Mouse (Mus musculus) olfactory bulb, adult 2 months (tissue): ENCODE data around the gene Abcc3. TPM values are rescaled to one million over a fixed set of nuclear protein-coding genes. Genes with fewer than 3 reads are reported as not detected.

ENCODE experiments used
- H3K27ac ChIP-seq: fragments of 200-500 bp; 2 replicates; pipeline ENCODE4 v1.5.1; 2012; ENCODE audit warnings: low read depth, low read length; ENCODE audit not compliant: insufficient read depth
- H3K4me1 ChIP-seq: fragments of 200-500 bp; 2 replicates; pipeline ENCODE4 v1.6.1; 2012; ENCODE audit warnings: low read length; ENCODE audit not compliant: control insufficient read depth, insufficient read depth
- H3K4me3 ChIP-seq: fragments of 200-500 bp; 2 replicates; pipeline ENCODE4 v1.5.1; 2012; ENCODE audit warnings: mild to moderate bottlenecking, low read depth, low read length, moderate library complexity; ENCODE audit not compliant: insufficient read depth
- CTCF ChIP-seq: fragments of 200-500 bp; IDR thresholded peaks from 2 replicates; pipeline ENCODE4 v1.5.1; 2012; ENCODE audit warnings: low read depth, mild to moderate bottlenecking, low read length, moderate library complexity; ENCODE audit not compliant: insufficient read depth
- POLR2A ChIP-seq: fragments of 200-500 bp; IDR thresholded peaks from 2 replicates; pipeline ENCODE4 v1.6.1; 2012; ENCODE audit warnings: mild to moderate bottlenecking, low read depth, low read length, moderate library complexity; ENCODE audit not compliant: insufficient read depth
- WGBS: fragments of 180-500 bp; shearing (Covaris S2); methylation state at CpG from one replicate; pipeline ENCODE4 v1.1.7; 2018; 5-methylcytosine and 5-hydroxymethylcytosine counted together
- polyA plus RNA-seq: library from polyadenylated mRNA; stranded (reverse); fragments of >200 nt; gene quantifications from 2 replicates; pipeline ENCODE4 v1.2.4, GENCODE M21; 2012; ENCODE audit warnings: low replicate concordance; ENCODE audit not compliant: missing spikeins, insufficient read depth, insufficient read length

Gene Abcc3
- polyA plus RNA-seq = not detected in 2 replicates

DNA sequence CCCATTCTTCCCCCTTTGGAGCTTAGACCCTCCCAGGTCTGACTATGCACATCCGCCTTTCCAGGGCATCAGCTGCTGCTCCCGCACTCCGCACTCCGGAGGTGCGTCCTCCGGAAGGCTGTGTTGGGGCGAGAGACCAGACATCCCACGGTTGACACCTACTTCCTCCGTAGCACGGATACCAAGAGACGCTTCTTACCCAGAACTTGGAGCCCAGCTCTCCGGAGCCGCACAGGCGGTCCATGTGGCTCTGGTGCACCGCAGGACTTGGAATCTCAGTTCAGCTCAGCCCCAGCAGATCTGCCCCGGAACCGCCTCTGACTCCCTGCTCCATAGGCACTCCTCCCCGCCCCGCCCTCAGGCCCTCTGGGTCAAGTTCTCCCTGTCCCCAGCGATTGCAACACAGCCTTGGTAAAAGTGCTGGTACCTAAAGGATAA is at the start of gene Abcc3:
Gene Abcc3 (minus strand): TSS at position 326 of the 438 bp plus-strand sequence.
- peak within 1 kb of the TSS; percentile 23; the same call in 1 of the 2 replicates for H3K4me3 ChIP-seq
- peaks cover 6% of the 10 kb centered on the region; the same call in 1 of the 2 replicates for H3K4me1 ChIP-seq
- WGBS = 19% methylated on average over 20 of the region's 20 CpGs
- TF ChIP-seq CTCF = no peak
- no peak for TF ChIP-seq POLR2A
- no peak within 1 kb of the TSS for H3K27ac ChIP-seq

GRCm38 (mm10) chr11:94441752-94442151 is 49.0 kb upstream of the Abcc3 start:
- H3K27ac ChIP-seq = no peak overlapping the region

GRCm38 (mm10) chr11:94441122-94441521 is 48.3 kb upstream of the Abcc3 start:
- TF ChIP-seq POLR2A = no peak
- no peak for TF ChIP-seq CTCF
- H3K27ac ChIP-seq = no peak overlapping the region
- 46% methylated on average over 7 of the region's 7 CpGs for WGBS

More at GRCm38 (mm10) chr11:94441752-94442151, 49.0 kb upstream of the Abcc3 start:
- Histone ChIP-seq H3K4me3 (no peak overlapping the region), H3K4me1 (peaks cover 8% of the 10 kb centered on the region)
- 58% methylated on average over 9 of the region's 9 CpGs for WGBS
- no peak for TF ChIP-seq CTCF
- no peak for TF ChIP-seq POLR2A

GRCm38 (mm10) chr11:94440421-94440820 is 47.6 kb upstream of the Abcc3 start:
- peaks cover 8% of the 10 kb centered on the region for H3K4me1 ChIP-seq
- no peak overlapping the region for H3K27ac ChIP-seq
- H3K4me3 ChIP-seq = no peak overlapping the region
- WGBS = 73% methylated on average over 6 of the region's 6 CpGs
- TF ChIP-seq POLR2A (no peak), CTCF (no peak)

More at GRCm38 (mm10) chr11:94441122-94441521, 48.3 kb upstream of the Abcc3 start:
- Histone ChIP-seq H3K4me1 (peaks cover 8% of the 10 kb centered on the region), H3K4me3 (no peak overlapping the region)

DNA sequence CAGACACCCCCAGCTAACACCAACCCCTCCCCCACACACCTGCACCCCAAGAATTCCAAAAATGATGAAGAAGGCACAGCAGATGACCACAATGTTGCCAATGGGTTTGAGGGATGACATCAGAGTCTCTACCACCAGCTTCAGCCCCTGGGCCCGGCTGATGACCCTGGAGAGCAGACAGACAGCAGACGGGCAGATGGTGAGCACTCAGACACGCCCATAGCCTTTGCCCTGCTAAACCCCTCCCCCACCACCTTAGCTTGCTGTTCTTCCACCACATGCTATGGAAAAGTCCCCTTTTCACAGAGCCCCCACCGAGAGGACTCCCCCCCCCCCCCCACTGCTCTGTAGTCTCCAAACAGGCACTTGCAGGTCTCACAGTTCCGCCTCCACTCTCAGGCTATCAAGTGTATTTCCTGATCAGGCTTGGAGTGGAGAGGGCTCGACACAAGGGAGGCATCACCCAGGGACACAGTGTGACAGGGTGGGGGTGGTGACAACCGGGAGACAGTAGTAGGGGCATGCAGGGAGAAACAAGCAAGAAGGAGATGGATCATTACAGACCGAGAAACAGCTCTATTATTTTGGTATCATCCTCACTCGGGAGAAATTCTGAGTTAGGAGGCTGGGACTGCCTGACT is 36.3 kb upstream of the Abcc3 start:
- WGBS = 27% methylated on average over 9 of the region's 9 CpGs
- Histone ChIP-seq H3K27ac (peak overlapping the region; percentile 49), H3K4me1 (peaks cover 63% of the 10 kb centered on the region), H3K4me3 (no peak overlapping the region)
- TF ChIP-seq CTCF (no peak), POLR2A (no peak)

DNA sequence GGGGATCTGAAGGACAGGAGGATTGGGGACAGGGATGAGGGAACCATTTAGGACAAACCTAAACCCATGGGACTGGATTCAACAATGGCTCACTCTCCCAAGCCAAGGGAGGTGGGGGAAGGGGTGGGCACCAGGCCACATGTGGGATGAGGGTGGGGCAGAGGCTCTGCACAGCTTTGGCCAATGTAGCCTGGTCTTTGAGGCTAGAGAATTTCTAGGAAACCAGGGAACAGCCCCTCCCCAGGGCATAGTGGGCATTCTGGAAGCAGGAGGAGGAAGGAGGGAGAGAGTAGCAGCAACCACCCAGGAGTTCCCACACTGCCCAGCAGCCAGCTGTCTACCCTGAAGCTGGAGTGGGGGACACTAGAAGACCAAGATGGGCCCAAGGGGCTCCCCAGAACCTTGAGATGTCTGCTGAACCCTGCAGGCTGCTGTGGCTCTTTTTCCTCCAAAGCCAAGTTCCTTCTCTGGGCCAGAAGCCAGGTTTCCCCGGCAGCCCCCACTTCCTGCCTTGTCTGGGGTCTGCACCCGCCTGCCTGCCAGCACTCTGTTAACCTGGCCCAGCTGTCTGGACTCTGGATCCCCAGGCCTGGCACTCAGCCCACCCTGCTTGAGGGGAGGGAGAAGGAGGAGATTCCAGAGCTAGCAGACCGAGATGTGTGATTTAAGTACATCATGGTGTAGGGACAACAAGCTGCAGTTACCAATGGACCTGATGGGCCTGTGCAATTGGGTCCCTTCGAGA is 35.5 kb upstream of the Abcc3 start:
- TF ChIP-seq POLR2A = no peak
- TF ChIP-seq CTCF = no peak
- WGBS = 19% methylated on average over 4 of the region's 4 CpGs
- Histone ChIP-seq H3K4me3 (no peak overlapping the region), H3K4me1 (peaks cover 64% of the 10 kb centered on the region), H3K27ac (no peak overlapping the region)

DNA sequence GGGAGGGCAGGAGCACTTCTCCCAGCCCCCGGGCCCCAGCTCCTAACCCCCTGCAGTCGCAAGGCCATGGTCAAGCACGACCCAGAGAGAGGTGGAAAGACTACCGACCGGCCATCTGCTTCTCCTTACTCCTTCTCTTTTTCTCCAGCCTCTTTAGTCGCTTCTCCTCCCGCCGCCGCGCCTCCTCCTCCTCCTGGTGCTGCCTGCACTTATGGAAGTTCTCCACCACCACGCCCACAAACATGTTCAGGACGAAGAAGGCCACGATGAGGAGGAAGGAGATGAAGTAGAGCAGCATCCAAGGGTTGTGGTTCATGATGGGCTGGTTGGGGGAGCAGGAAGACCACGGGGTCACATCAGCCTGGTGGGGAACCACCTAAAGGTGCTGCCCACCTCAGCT is 32.9 kb upstream of the Abcc3 start:
- WGBS = 49% methylated on average over 14 of the region's 14 CpGs
- Histone ChIP-seq H3K27ac (no peak overlapping the region), H3K4me1 (peaks cover 60% of the 10 kb centered on the region), H3K4me3 (no peak overlapping the region)
- TF ChIP-seq CTCF = no peak
- no peak for TF ChIP-seq POLR2A

DNA sequence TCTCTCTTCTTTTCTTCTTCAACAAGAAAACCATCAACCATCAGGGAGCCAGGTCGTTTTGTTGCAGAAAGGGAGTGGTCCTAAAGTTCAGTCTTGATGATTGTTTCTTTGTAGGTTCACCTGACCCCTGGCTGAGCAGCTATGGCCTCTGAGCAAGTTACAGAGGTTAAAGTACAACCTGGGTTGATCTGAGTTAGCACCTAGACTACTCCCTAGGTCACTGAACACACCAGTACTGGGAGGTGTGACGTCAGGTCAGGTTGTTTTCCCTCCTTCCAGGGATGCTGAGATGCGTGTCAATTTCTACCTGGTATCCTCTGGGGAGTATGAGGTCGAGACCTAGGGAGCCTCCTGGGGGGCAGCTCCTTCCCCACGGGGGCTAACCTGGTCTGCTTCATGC is 32.4 kb upstream of the Abcc3 start:
- Histone ChIP-seq H3K27ac (no peak overlapping the region), H3K4me3 (no peak overlapping the region), H3K4me1 (peaks cover 59% of the 10 kb centered on the region)
- 72% methylated on average over 5 of the region's 5 CpGs for WGBS
- no peak for TF ChIP-seq POLR2A
- no peak for TF ChIP-seq CTCF

GRCm38 (mm10) chr11:94424380-94424779 is 31.6 kb upstream of the Abcc3 start:
- H3K27ac ChIP-seq = no peak overlapping the region
- no peak overlapping the region for H3K4me3 ChIP-seq
- TF ChIP-seq POLR2A (no peak), CTCF (no peak)
- WGBS = 35% methylated on average over 15 of the region's 15 CpGs
- peaks cover 56% of the 10 kb centered on the region for H3K4me1 ChIP-seq
